Mouse (Mus musculus) lung, adult 2 months (tissue): Measurements from ENCODE around the gene Ugt1a6a.

Source experiments
- CTCF ChIP-seq: fragments of 200-500 bp; IDR thresholded peaks from 2 replicates; pipeline ENCODE4 v1.5.1; 2011; ENCODE audit warnings: mild to moderate bottlenecking, low read length, control low read depth; ENCODE audit not compliant: insufficient read depth
- POLR2A ChIP-seq: fragments of 200-500 bp; IDR thresholded peaks from 2 replicates; pipeline ENCODE4 v1.6.1; 2011; ENCODE audit warnings: low read depth, mild to moderate bottlenecking, control low read depth, low read length, borderline replicate concordance; ENCODE audit errors: extremely low read depth

DNA sequence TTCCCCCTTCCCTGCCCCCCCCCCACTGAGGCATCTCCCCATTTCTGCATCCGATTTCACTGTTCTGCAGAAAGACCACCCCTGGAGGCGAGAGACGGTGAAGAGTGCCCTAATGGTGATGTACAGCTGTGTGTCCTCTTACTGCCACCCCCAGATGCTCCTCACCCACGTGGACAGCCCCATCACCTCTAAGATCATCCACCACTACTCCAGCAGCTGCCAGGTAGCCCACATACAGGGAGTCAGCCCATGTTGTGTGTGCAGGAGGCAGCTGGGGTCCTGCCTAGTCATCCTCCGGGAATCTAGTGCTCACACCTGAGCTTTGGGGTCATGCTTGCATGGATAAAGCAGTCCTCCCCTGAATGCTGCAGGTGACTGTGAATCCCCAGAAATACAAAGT is 109.3 kb downstream of the Ugt1a6a start:
- no peak for TF ChIP-seq CTCF
- no peak for TF ChIP-seq POLR2A
